Mouse (Mus musculus) frontal cortex, postnatal 14 days (tissue): Measurements from ENCODE around the gene Aoc2.
"Not testable (repeated sequence)": the region's sequence is repeated elsewhere in the genome, so short reads cannot be mapped to it uniquely, and the experiment has no call there.

Experiments used
- DNase-seq, 2 experiments: peaks; one replicate each; pipeline ENCODE4 v3.0.0; 2022; ENCODE audit warnings: low spot score in 2 of 2

Aoc2 gene

DNA sequence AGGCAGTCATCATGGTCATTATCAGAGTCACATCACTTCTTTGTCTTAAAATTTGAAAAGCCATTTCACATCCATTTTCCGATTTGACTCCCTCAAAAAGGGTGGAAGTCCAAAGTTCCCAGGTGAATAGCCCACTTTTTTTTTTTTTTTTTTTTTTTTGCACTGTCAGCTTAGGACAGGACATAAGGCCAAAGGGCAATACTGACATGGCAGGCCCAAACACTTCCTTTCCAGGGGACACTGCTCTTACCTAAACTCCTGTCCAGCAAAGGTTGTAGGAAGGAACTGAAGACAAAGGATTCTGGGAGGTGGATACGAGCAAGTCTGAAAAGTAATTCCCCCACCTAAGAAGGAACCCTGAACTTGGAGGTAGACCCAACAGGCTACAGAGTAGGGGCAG lies 31.1 kb downstream of the Aoc2 start:
- DNase-seq, result no peak

- no peak for DNase-seq
Observed at GRCm38 (mm10) chr11:101357505-101358182, 32.8 kb downstream of the Aoc2 start.

DNA sequence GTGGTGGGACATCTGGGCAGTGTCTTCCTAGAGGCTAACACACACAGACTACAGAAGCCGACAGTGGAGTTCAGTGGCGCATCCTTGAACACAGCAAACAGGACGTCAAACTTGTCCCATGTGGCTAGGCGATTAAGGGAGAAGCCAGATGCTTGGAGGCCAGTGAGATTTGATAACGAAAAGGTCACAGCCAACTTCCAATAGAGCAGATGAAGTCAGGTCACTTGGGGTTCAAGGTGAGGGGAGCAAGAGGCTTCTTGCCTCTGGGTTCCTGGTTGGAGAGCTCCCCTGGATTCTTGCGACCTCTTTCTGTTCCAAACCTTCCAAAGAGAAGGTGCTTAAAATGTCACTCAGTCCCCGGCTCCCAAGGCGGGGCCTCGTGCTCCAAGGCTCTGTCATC lies 34.9 kb downstream of the Aoc2 start:
- no peak for DNase-seq

DNA sequence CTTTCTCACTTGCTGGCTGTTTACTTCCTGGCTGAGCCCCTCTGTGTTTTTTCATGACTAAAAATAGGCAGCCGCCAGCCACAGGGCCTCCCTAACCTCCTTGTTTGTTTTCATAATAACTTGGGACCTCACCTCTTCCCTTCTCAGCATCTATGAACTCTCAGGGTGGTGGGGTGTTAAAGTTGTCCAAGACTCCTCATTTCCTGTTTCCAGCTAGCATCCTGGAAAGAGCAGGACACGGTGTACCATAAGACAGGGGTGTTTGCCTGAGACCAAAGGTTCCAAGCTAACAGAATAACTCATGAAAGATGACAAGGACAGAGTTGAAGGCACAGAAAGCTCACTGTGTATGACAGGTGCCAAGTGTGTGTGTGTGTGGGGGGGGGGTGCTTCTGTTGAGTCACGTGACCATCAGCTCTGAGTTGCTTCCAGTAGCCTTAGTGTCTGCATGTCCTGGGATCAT lies 35.8 kb downstream of the Aoc2 start:
- no peak for DNase-seq

- no peak for DNase-seq
Observed at GRCm38 (mm10) chr11:101364531-101364931, 39.7 kb downstream of the Aoc2 start.

DNA sequence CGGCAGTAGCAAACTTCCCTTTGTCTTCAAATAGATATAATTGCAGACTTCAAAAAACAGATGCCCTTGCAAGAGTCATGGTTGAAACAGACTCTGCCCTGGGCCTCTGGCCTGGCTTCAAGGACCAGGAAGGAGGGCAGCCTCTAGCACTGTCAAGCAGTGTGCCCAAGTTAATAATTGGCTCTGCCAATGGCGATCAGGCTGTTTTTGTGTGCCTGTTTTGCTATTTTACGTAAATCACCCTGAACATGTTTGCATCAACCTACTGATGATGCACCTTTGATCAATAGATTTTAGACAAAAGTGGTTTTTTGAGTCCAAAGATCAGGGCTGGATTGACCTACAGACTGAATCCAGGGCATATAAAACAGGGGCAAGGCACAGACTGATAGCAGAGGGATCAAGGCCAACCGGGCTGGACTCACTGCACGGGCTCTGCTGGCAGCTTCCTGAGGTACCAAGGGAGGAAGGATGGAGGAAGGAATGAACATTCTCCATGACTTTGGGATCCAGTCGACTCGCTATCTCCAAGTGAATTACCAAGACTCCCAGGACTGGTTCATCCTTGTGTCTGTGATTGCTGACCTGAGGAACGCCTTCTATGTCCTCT lies 42.6 kb downstream of the Aoc2 start, which contains the start of gene G6pc:
Gene G6pc (plus strand): TSS at position 236 of the 610 bp plus-strand sequence.
- no peak for DNase-seq

GRCm38 (mm10) chr11:101370141-101370540 lies 45.3 kb downstream of the Aoc2 start:
- DNase-seq, result no peak

GRCm38 (mm10) chr11:101374421-101374938 lies 49.6 kb downstream of the Aoc2 start:
- DNase-seq, result no peak

- not testable (repeated sequence) for DNase-seq
Observed at GRCm38 (mm10) chr11:101378196-101378595, 53.3 kb downstream of the Aoc2 start.

- DNase-seq, result no peak
Observed at GRCm38 (mm10) chr11:101378926-101379325, 54.1 kb downstream of the Aoc2 start.
